ENCODE assay signal across 8 mouse cellular contexts in genomic region chr6:31217641-31218138, GRCm38 (mm10).
DNase-seq lines count a peak whose midpoint lies in the region; ATAC-seq and TF ChIP-seq lines count a peak whose summit lies in the region.

No protein-coding gene starts in this region.

- peak; percentile 55 for DNase-seq in ZHBTc4 (ENCODE audit: low read depth, low spot score)
- DNase-seq in heart, postnatal 0 days (ENCODE audit: low spot score): peak; percentile 63
- DNase-seq in kidney, postnatal 25 days: peak; percentile 62 to 83
- DNase-seq in lung, postnatal 10 days: peak; percentile 75
- DNase-seq in retina, postnatal 1 day: peak; percentile 66
- DNase-seq in c-Kit-positive CD71-positive TER-119-positive erythroid progenitor cells, embryonic 14.5 days (ENCODE audit: low spot score): no peak

- peak overlapping the region; percentile 49 for H3ac ChIP-seq in C2C12 (ENCODE audit: control insufficient read depth, insufficient read length, low read depth)

- H3K9me3 ChIP-seq in embryonic facial prominence, embryonic 15.5 days (replicated peaks): no peaks in the 10 kb centered on the region
- no peaks in the 10 kb centered on the region for H3K9me3 ChIP-seq in heart, postnatal 0 days (replicated peaks; ENCODE audit: control insufficient read depth, low read length)

- under 1% methylated on average over 25 of the region's 25 CpGs for WGBS in embryonic facial prominence, embryonic 15.5 days
- WGBS in heart, postnatal 0 days: 0% methylated on average over 25 of the region's 25 CpGs

- peaks cover 74% of the 10 kb centered on the region for H3K79me2 ChIP-seq in C2C12 (ENCODE audit: control insufficient read depth, insufficient read depth)

- peak overlapping the region; percentile 28 for H3K9ac ChIP-seq in embryonic facial prominence, embryonic 15.5 days
- H3K9ac ChIP-seq in heart, postnatal 0 days (replicated peaks; ENCODE audit: low read depth, low read length): peak overlapping the region; percentile 28

- peak overlapping the region; percentile 100 for H3K4me2 ChIP-seq in embryonic facial prominence, embryonic 15.5 days (replicated peaks)
- H3K4me2 ChIP-seq in heart, postnatal 0 days (ENCODE audit: low read depth, low read length): peak overlapping the region; percentile 83

- no peaks in the 10 kb centered on the region for H3K36me3 ChIP-seq in C2C12 (ENCODE audit: control insufficient read depth, insufficient read depth)
- H3K36me3 ChIP-seq in embryonic facial prominence, embryonic 15.5 days: no peaks in the 10 kb centered on the region
- no peaks in the 10 kb centered on the region for H3K36me3 ChIP-seq in heart, postnatal 0 days (replicated peaks; ENCODE audit: control insufficient read depth, insufficient read depth, low read length)

- peaks cover 36% of the 10 kb centered on the region for H3K4me1 ChIP-seq in embryonic facial prominence, embryonic 15.5 days
- peaks cover 6% of the 10 kb centered on the region for H3K4me1 ChIP-seq in heart, postnatal 0 days (ENCODE audit: control insufficient read depth, insufficient read depth)

- H3K27ac ChIP-seq in embryonic facial prominence, embryonic 15.5 days (replicated peaks): no peak overlapping the region
- H3K27ac ChIP-seq in heart, postnatal 0 days (ENCODE audit: low read depth): no peak overlapping the region

- H3K79me3 ChIP-seq in C2C12 (ENCODE audit: low read depth): peaks cover 32% of the 10 kb centered on the region

- no peak for TF ChIP-seq CTCF in C2C12 (IDR thresholded peaks at IDR 0.05; ENCODE audit: control insufficient read depth, insufficient read depth, insufficient read length)
- TF ChIP-seq CTCF in heart, postnatal 0 days (IDR thresholded peaks at IDR 0.05; ENCODE audit: low read depth): no peak

- H3K27me3 ChIP-seq in C2C12 (ENCODE audit: control insufficient read depth, insufficient read depth, insufficient read length): no peaks in the 10 kb centered on the region
- H3K27me3 ChIP-seq in embryonic facial prominence, embryonic 15.5 days: peaks cover 72% of the 10 kb centered on the region
- H3K27me3 ChIP-seq in heart, postnatal 0 days (ENCODE audit: control insufficient read depth, insufficient read depth, low read length): peaks cover 21% of the 10 kb centered on the region

- peak overlapping the region; percentile 46 for H3K4me3 ChIP-seq in C2C12 (ENCODE audit: insufficient read depth, poor library complexity, severe bottlenecking)
- H3K4me3 ChIP-seq in embryonic facial prominence, embryonic 15.5 days (replicated peaks): peak overlapping the region; percentile 69
- H3K4me3 ChIP-seq in heart, postnatal 0 days (ENCODE audit: low read depth, low read length): peak overlapping the region; percentile 60

- ATAC-seq in embryonic facial prominence, embryonic 15.5 days (ENCODE audit: insufficient number of reproducible peaks, low FRiP score, low TSS enrichment, low read depth): no peak
- ATAC-seq in heart, postnatal 0 days (ENCODE audit: insufficient read depth, low read depth): 0 out of 2 replicates have a peak, but pooled peaks have one; percentile 7

- TF ChIP-seq EP300 in heart, postnatal 0 days (IDR thresholded peaks at IDR 0.05; ENCODE audit: low read depth): no peak

TF ChIP-seq in C2C12, 6 proteins besides CTCF, POLR2A, EP300 and RAD21:
- TF ChIP-seq CEBPB (IDR thresholded peaks at IDR 0.05; ENCODE audit: low read depth) (no peak), MAX (IDR thresholded peaks at IDR 0.05) (peak; percentile 60)
